Mouse (Mus musculus) lung, postnatal 0 days (tissue): ENCODE measurements at regions not wholly inside any gene's neighbourhood (a gene's known extent, or its start where the extent isn't known, plus 50 kb on each side); places are given as distances from the start of the nearest gene placed in this dataset.

ENCODE experiments used
- ATAC-seq: fragments of 200-750 bp; cut with Nextera tagmentation; 2 replicates; pipeline ENCODE4 v1.8.0; 2017; ENCODE audit warnings: moderate library complexity
- DNase-seq: peaks from one replicate; pipeline ENCODE4 v3.0.0-alpha.2; 2016; ENCODE audit warnings: low spot score
- H3K27ac ChIP-seq: fragments of 300-500 bp; sonication (generic); 2 replicates; pipeline ENCODE4 v1.5.1; 2014; ENCODE audit warnings: antibody characterized with exemption, mild to moderate bottlenecking, low read length, mixed read lengths
- H3K27me3 ChIP-seq: fragments of 300-500 bp; sonication (generic); replicated peaks from 2 replicates; pipeline ENCODE4 v1.6.1; 2014; ENCODE audit warnings: low read length, mixed read lengths; ENCODE audit not compliant: insufficient read depth
- H3K36me3 ChIP-seq: fragments of 300-500 bp; sonication (generic); 2 replicates; pipeline ENCODE4 v1.6.1; 2014; ENCODE audit warnings: low read length, mixed read lengths; ENCODE audit not compliant: insufficient read depth
- H3K4me1 ChIP-seq: fragments of 300-500 bp; sonication (generic); 2 replicates; pipeline ENCODE4 v1.6.1; 2014; ENCODE audit warnings: antibody characterized with exemption, low read depth, low read length, mixed read lengths; ENCODE audit not compliant: insufficient read depth
- H3K4me2 ChIP-seq: fragments of 300-500 bp; sonication (generic); replicated peaks from 2 replicates; pipeline ENCODE4 v1.6.1; 2014; ENCODE audit warnings: low read depth, mild to moderate bottlenecking, low read length, moderate library complexity, mixed read lengths
- H3K4me3 ChIP-seq: fragments of 300-500 bp; sonication (generic); 2 replicates; pipeline ENCODE4 v1.5.1; 2014; ENCODE audit warnings: low read depth, low read length
- H3K9ac ChIP-seq: fragments of 300-500 bp; sonication (generic); replicated peaks from 2 replicates; pipeline ENCODE4 v1.6.1; 2014; ENCODE audit warnings: low read depth, mild to moderate bottlenecking
- H3K9me3 ChIP-seq: fragments of 300-500 bp; sonication (generic); 2 replicates; pipeline ENCODE4 v1.6.1; 2016; ENCODE audit warnings: low read length, mixed read lengths
- CTCF ChIP-seq: IDR thresholded peaks from 2 replicates; pipeline ENCODE4 v1.5.1; 2016; ENCODE audit warnings: antibody characterized with exemption, mild to moderate bottlenecking
- EP300 ChIP-seq: IDR thresholded peaks from 2 replicates; pipeline ENCODE4 v1.6.1; 2016; ENCODE audit warnings: antibody characterized with exemption, mild to moderate bottlenecking, control low read depth
- WGBS: fragments of 180-500 bp; shearing (Covaris S2); extraction: QIAGEN DNeasy Blood & Tissue Kit; methylation state at CpG from one replicate; pipeline ENCODE4 v1.1.7; 2014; 5-methylcytosine and 5-hydroxymethylcytosine counted together

GRCm38 (mm10) chr13:52042867-52043266 lies 196.4 kb downstream of the Gadd45g start:
- Histone ChIP-seq H3K4me2 (no peak overlapping the region), H3K9ac (no peak overlapping the region), H3K4me3 (no peak overlapping the region), H3K36me3 (no peaks in the 10 kb centered on the region), H3K27ac (no peak overlapping the region), H3K4me1 (peaks cover 9% of the 10 kb centered on the region; the same call in 1 of the 2 replicates), H3K9me3 (no peaks in the 10 kb centered on the region), H3K27me3 (no peaks in the 10 kb centered on the region)
- ATAC-seq (no peak), DNase-seq (no peak)
- WGBS: 97% methylated on average over 3 of the region's 3 CpGs
- TF ChIP-seq CTCF: no peak

DNA sequence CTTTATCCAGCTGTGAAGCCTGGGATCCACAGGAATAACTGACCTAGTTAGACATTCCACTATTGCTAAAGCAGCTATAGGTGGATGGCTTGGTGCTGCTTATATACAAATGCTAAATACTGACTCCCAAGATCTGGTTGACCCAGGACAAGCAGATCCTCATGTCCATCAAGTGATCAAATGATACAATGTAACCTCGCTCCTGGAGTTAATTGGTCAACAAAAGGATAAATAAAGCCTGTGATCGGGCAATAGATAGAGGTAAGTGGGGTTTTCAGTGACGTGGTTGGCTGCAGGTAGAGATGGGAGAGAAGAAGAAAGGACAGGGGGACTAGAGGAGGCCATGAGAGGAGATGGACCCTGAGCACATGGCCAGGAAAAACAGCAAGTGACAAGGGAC lies 197.4 kb downstream of the Gadd45g start:
- H3K4me1 ChIP-seq: peaks cover 9% of the 10 kb centered on the region; the same call in 1 of the 2 replicates
- no peak overlapping the region for H3K4me2 ChIP-seq
- no peaks in the 10 kb centered on the region for H3K36me3 ChIP-seq
- H3K27me3 ChIP-seq: no peaks in the 10 kb centered on the region
- no peaks in the 10 kb centered on the region for H3K9me3 ChIP-seq
- TF ChIP-seq CTCF (no peak), EP300 (no peak)
- ATAC-seq: no peak
- H3K4me3 ChIP-seq: no peak overlapping the region
- 91% methylated on average over 3 of the region's 3 CpGs for WGBS
- H3K27ac ChIP-seq: no peak overlapping the region
- H3K9ac ChIP-seq: no peak overlapping the region
- no peak for DNase-seq

DNA sequence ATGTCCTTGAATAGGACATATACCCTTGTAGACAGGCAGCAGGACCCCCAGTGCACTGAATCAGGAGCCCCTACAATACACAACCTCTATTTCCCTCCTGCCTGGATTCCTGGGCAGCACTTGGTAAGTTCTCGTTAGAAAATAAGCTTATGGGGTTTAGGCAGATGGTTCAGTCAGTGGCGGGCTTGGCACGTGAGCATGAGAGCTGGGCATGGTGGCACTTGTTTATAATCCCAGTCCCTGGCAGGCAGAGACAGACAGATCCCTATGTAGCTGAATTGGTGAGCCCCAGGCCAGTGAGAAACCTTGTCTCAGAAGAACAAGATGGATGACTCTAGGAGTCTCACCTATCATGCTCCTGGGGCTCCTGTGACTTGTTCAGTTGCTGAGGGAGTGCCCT lies 198.9 kb downstream of the Gadd45g start:
- Histone ChIP-seq H3K4me1 (peaks cover 9% of the 10 kb centered on the region; the same call in 1 of the 2 replicates), H3K4me3 (no peak overlapping the region), H3K4me2 (no peak overlapping the region), H3K9me3 (no peaks in the 10 kb centered on the region), H3K9ac (no peak overlapping the region), H3K27ac (no peak overlapping the region), H3K27me3 (no peaks in the 10 kb centered on the region), H3K36me3 (no peaks in the 10 kb centered on the region)
- ATAC-seq: no peak
- WGBS: 78% methylated on average over 3 of the region's 3 CpGs
- no peak for DNase-seq
- no peak for TF ChIP-seq EP300
- TF ChIP-seq CTCF: no peak

GRCm38 (mm10) chr13:52046020-52046419 lies 199.5 kb downstream of the Gadd45g start:
- no peaks in the 10 kb centered on the region for H3K27me3 ChIP-seq
- no peak for TF ChIP-seq CTCF
- TF ChIP-seq EP300: no peak
- H3K4me1 ChIP-seq: peaks cover 9% of the 10 kb centered on the region; the same call in 1 of the 2 replicates
- DNase-seq (peak; percentile 34), ATAC-seq (0 out of 2 replicates have a peak, but pooled peaks have one; percentile 21)
- peak overlapping the region; percentile 8 for H3K4me2 ChIP-seq
- H3K9ac ChIP-seq: no peak overlapping the region
- H3K9me3 ChIP-seq: no peaks in the 10 kb centered on the region
- H3K4me3 ChIP-seq: no peak overlapping the region
- WGBS: 29% methylated on average over 5 of the region's 5 CpGs
- H3K36me3 ChIP-seq: no peaks in the 10 kb centered on the region
- no peak overlapping the region for H3K27ac ChIP-seq

DNA sequence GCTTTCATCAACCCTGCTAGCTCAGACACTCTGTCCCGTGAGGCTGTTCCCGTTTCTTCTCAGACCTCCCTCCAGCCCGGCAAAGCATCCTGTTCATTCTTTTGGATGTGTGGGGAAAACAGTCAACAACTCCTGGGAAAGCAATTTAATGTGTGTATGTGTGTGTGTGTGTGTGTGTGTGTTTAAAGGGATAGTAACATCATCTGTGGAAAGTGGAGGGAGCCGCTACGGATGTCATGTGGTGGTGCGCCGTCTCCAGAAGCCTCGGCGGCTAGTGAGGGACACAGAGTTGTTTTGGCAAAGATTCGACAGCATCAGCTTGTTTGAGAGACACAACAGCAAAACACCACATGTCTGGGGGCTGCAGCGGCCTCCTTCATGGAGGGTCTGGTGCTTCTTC lies 200.2 kb downstream of the Gadd45g start:
- WGBS: 40% methylated on average over 11 of the region's 11 CpGs
- Histone ChIP-seq H3K4me3 (no peak overlapping the region), H3K27me3 (no peaks in the 10 kb centered on the region), H3K9me3 (no peaks in the 10 kb centered on the region), H3K4me2 (peak overlapping the region; percentile 8; the same call in 1 of the 2 replicates), H3K27ac (no peak overlapping the region), H3K36me3 (no peaks in the 10 kb centered on the region), H3K4me1 (peaks cover 4% of the 10 kb centered on the region; the same call in 1 of the 2 replicates), H3K9ac (no peak overlapping the region)
- DNase-seq: no peak
- TF ChIP-seq EP300: no peak
- TF ChIP-seq CTCF: no peak
- no peak for ATAC-seq

- Histone ChIP-seq H3K4me1 (peaks cover 3% of the 10 kb centered on the region; the same call in 1 of the 2 replicates), H3K4me2 (no peak overlapping the region), H3K9ac (no peak overlapping the region), H3K4me3 (no peak overlapping the region), H3K27me3 (no peaks in the 10 kb centered on the region), H3K36me3 (no peaks in the 10 kb centered on the region), H3K27ac (no peak overlapping the region), H3K9me3 (no peaks in the 10 kb centered on the region)
- peak; percentile 74 for DNase-seq
- no peak for TF ChIP-seq CTCF
- no peak for TF ChIP-seq EP300
- peak; percentile 49 for ATAC-seq
- 67% methylated on average over 6 of the region's 6 CpGs for WGBS
Observed at GRCm38 (mm10) chr13:52047937-52048336, 201.5 kb downstream of the Gadd45g start.

- H3K36me3 ChIP-seq: no peaks in the 10 kb centered on the region
- no peak overlapping the region for H3K4me3 ChIP-seq
- H3K9ac ChIP-seq: no peak overlapping the region
- H3K4me2 ChIP-seq: no peak overlapping the region
- ATAC-seq (no peak), DNase-seq (no peak)
- TF ChIP-seq CTCF (no peak), EP300 (no peak)
- no peaks in the 10 kb centered on the region for H3K27me3 ChIP-seq
- WGBS: 57% methylated on average over 3 of the region's 3 CpGs
- no peak overlapping the region for H3K27ac ChIP-seq
- H3K9me3 ChIP-seq: no peaks in the 10 kb centered on the region
- peaks cover 3% of the 10 kb centered on the region; the same call in 1 of the 2 replicates for H3K4me1 ChIP-seq
Observed at GRCm38 (mm10) chr13:52048777-52049176, 202.3 kb downstream of the Gadd45g start.
